Mouse (Mus musculus): Measurements from ENCODE around the gene Ppp1r1b.

The Ppp1r1b gene

DNA sequence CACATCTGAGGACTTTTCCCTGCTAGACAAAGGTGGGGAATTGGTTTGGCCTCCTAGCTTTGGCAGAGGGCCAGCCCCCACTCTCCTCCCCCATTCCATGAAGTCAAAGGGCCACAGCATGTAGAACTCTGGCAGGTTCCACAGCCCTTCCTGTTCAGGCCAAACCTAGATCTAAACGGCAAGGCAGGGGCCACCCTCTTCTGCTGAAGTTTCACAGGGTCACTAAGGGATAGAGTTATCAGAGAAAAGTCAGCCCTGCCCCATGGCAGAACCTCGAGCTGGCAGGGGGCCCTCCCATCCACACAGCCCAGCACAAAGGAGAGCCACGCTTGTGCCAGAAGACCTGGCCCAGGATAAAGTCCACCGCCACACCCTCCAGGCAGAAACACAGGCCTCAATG, 46.8 kb downstream of the Ppp1r1b start:
- DNase-seq (ENCODE audit: low spot score) = no peak

DNA sequence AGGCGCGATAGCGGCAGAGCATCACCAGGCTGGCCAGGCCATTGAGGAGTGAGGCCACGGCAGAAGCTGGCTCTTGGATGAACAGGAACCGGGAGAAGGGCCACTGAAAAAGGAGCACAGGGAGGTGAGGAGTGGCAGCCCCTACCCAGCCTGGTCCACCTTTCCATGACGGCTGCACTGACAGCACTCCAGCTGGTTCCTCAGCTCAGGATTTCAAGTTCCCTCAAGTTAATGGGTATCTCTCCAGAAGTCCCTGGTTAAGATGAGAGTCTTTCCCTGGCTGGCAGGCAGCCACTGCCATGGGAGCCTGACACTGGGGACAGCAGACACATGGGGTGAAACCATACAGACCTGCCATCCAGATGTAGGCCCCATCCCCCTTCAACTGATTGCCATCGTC, 49.7 kb downstream of the Ppp1r1b start:
- no peak for DNase-seq (ENCODE audit: low spot score)

DNA sequence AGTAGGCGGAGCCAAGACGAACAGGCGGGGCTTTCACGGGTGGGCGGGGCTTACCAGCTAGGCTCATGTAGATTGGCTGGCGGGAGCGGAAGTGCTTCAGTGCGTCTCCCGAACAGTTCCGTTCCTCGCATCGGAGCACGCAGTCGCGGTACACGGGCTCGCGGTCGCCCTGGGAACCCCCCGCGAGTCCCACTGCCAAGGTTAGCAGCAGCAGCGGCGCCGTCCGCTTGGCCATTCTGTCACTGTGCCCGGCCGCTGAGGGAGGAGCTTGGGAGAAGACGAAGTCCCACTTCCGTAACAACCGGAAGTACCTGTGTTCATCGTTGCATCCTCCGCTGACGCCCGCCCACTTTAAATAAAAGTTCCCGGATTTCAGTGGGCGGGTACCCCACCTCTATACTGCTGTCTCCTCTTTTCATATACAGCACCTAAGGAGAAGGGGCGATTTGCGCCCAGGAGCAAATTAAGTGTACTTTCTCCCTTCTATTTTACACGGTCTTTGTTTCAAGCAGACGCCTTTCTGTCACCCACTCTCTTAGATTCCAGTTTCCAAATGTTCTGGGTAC, 52.0 kb downstream of the Ppp1r1b start, which contains the start of gene Pgap3:
Pgap3 (minus strand) TSS at position 330 of the 566 bp plus-strand sequence.
- DNase-seq (ENCODE audit: low spot score) = peak; percentile 94

DNA sequence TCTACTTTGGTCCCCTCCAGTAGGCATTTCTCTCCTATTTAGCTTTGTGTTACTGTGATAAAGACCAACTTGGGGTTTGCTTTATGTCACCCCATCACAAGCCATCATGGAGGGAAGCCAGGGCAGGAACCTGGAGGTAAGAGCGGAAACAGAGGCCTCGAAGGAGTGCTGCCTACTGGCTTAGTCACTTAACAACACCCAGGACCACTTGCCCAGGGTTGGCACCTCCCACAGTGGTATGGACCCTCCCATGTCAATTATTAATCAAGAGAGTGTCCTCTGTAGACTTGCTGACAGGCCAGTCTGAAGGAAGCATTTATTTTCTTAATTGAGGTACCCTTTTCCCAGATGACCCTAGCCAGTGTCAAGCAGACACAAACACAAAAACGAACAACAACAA, 52.6 kb downstream of the Ppp1r1b start:
- DNase-seq (ENCODE audit: low spot score) = no peak

DNA sequence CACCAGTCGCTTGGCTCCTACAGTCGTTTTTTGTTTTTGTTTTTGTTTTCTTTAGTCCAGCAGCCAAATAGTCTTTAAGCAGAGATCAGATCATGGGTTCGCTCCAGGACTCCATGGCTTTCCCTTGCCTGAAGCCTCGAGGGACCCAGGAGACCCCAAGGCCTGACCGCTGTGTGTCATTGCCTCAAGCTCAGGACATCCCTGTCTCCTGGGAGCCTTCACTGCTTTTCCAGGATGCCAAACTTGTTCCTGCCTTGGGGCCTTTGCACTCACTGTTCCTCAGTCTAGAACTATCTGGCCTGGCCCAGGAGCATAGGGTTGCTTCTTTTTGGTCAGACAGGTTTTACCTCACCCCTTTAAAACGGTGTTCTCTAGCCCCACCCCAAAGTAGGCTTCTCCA, 58.4 kb downstream of the Ppp1r1b start:
- no peak for DNase-seq (ENCODE audit: low spot score)

All from retina, embryonic 14.5 days (tissue).